Mouse (Mus musculus) MEL (cell line): ENCODE results near the gene Msgn1.

ENCODE experiments used
- CTCF ChIP-seq, 3 experiments: IDR thresholded peaks in 2 of 3; conservative IDR thresholded peaks in 1 of 3; 2 replicates each; pipeline ENCODE4 v1.5.1; 2011 to 2012; ENCODE audit warnings: low read length in 3 of 3, low read depth in 2 of 3, mild to moderate bottlenecking in 2 of 3, improper control_type of control experiment in 1 of 3, inconsistent platforms in 1 of 3, mixed read lengths in 1 of 3, moderate library complexity in 1 of 3; ENCODE audit not compliant: control insufficient read depth in 1 of 3, insufficient read depth in 1 of 3, poor library complexity in 1 of 3, severe bottlenecking in 1 of 3
- POLR2A ChIP-seq, 2 experiments: IDR thresholded peaks; 2 replicates each; pipeline ENCODE4 v1.6.1; 2011 to 2012; ENCODE audit warnings: low read length in 2 of 2, mild to moderate bottlenecking in 2 of 2, control low read depth in 1 of 2, improper control_type of control experiment in 1 of 2, low read depth in 1 of 2, moderate library complexity in 1 of 2; ENCODE audit not compliant: control insufficient read depth in 1 of 2, insufficient read depth in 1 of 2, poor library complexity in 1 of 2

GRCm38 (mm10) chr12:11206321-11206720 is 2.5 kb downstream of the Msgn1 start:
- TF ChIP-seq CTCF (IDR thresholded peaks at IDR 0.05 in 2 of 3, conservative IDR thresholded peaks at IDR 0.05 in 1 of 3; ENCODE audit: control insufficient read depth in 1 of 3, insufficient read depth in 1 of 3, low read depth in 2 of 3, low read length in 3 of 3, poor library complexity in 1 of 3, severe bottlenecking in 1 of 3) (no peak), POLR2A (IDR thresholded peaks at IDR 0.05; ENCODE audit: control insufficient read depth in 1 of 2, insufficient read depth in 1 of 2, low read depth in 1 of 2, low read length in 2 of 2, poor library complexity in 1 of 2) (no peak)
